Mouse (Mus musculus) adrenal gland, adult 8-10 months (tissue): ENCODE measurements around the gene Adamts5. TPM values are rescaled to one million over a fixed set of nuclear protein-coding genes. Genes with fewer than 3 reads are reported as not detected.

Experiments
- DNase-seq: peaks from one replicate; pipeline ENCODE4 v3.0.0; 2022
- total RNA-seq, 4 experiments: library from RNA; stranded (reverse); gene quantifications; 2 replicates each; pipeline ENCODE4 v1.2.4; 2022

The Adamts5 gene
- 10 to 100 TPM in 2 of 4 experiments, 1 to 10 TPM in 2; 5.3 to 21.4 (median 9.6) TPM for total RNA-seq

- DNase-seq: peak; percentile 19
These were observed at the start of gene Adamts5 for GRCm38 (mm10) chr16:85901581-85901910. TSS of gene Adamts5 (minus strand) at chr16:85901828.

GRCm38 (mm10) chr16:85950356-85950755 lies 48.7 kb upstream of the Adamts5 start:
- no peak for DNase-seq

- DNase-seq: no peak
These were observed 24.4 kb upstream of the Adamts5 start for GRCm38 (mm10) chr16:85926004-85926403.

- DNase-seq: no peak
These were observed 20.8 kb upstream of the Adamts5 start for GRCm38 (mm10) chr16:85922454-85922853.

GRCm38 (mm10) chr16:85920122-85920521 lies 18.5 kb upstream of the Adamts5 start:
- DNase-seq: no peak

- peak; percentile 36 for DNase-seq
These were observed 687 bp downstream of the Adamts5 start for GRCm38 (mm10) chr16:85900702-85901580.

- DNase-seq: peak; percentile 17
These were observed 1.6 kb downstream of the Adamts5 start for GRCm38 (mm10) chr16:85899790-85900587.

- no peak for DNase-seq
These were observed 2.3 kb downstream of the Adamts5 start for GRCm38 (mm10) chr16:85899301-85899721.

GRCm38 (mm10) chr16:85898816-85899215 lies 2.8 kb downstream of the Adamts5 start:
- DNase-seq: no peak

- DNase-seq: no peak
These were observed 3.2 kb downstream of the Adamts5 start for GRCm38 (mm10) chr16:85898391-85898790.

GRCm38 (mm10) chr16:85897854-85898253 lies 3.8 kb downstream of the Adamts5 start:
- DNase-seq: no peak

- DNase-seq: no peak
These were observed 5.7 kb downstream of the Adamts5 start for GRCm38 (mm10) chr16:85895948-85896347.

GRCm38 (mm10) chr16:85889778-85890177 lies 11.8 kb downstream of the Adamts5 start:
- DNase-seq: no peak

GRCm38 (mm10) chr16:85887289-85888051 lies 14.2 kb downstream of the Adamts5 start:
- no peak for DNase-seq

- no peak for DNase-seq
These were observed 22.6 kb downstream of the Adamts5 start for GRCm38 (mm10) chr16:85879075-85879474.

- DNase-seq: no peak
These were observed 27.5 kb downstream of the Adamts5 start for GRCm38 (mm10) chr16:85874141-85874540.

GRCm38 (mm10) chr16:85871971-85872370 lies 29.7 kb downstream of the Adamts5 start:
- no peak for DNase-seq

GRCm38 (mm10) chr16:85871248-85871647 lies 30.4 kb downstream of the Adamts5 start:
- no peak for DNase-seq

GRCm38 (mm10) chr16:85864691-85865389 lies 36.8 kb downstream of the Adamts5 start:
- DNase-seq: no peak

GRCm38 (mm10) chr16:85854505-85854904 lies 47.1 kb downstream of the Adamts5 start:
- DNase-seq: no peak

GRCm38 (mm10) chr16:85827066-85827465 lies 74.6 kb downstream of the Adamts5 start:
- DNase-seq: no peak

GRCm38 (mm10) chr16:85822330-85822916 lies 79.2 kb downstream of the Adamts5 start:
- no peak for DNase-seq
